Mouse (Mus musculus): ENCODE data around the gene Calml4. TPM values are rescaled to one million over a fixed set of nuclear protein-coding genes. Genes with fewer than 3 reads are reported as not detected.

Gene Calml4
- polyA plus RNA-seq, 1 experiment from 2014 or later: 58.4 TPM

DNA sequence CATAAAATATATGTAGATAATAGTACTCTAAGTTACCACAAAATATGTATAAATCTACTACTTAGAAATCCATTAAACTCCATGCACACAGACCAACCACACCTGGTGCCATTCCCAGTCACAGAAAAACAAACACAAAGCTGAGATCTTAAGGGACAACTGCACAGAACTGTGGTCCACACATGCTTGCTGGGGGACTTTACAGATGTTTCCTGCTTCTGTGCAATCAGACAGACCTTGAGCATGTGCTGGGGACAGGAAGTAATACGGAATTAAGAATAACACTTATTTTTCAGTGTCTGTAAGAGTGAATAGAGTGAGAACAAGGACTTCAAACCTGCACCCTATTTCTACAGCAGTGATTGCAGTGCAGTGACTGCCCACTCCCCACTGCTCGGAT, 63.0 kb downstream of the Calml4 start:
- peak overlapping the region; percentile 40; the same call in 1 of the 2 replicates for H3K27ac ChIP-seq
- H3K4me2 ChIP-seq: no peak overlapping the region
- WGBS: 61% methylated on average over 2 of the region's 2 CpGs
- H3K4me3 ChIP-seq (replicated peaks): no peak overlapping the region
- H3K9ac ChIP-seq: no peak overlapping the region
- H3K4me1 ChIP-seq: no peaks in the 10 kb centered on the region
- H3K36me3 ChIP-seq: peaks cover 22% of the 10 kb centered on the region; the same call in 1 of the 2 replicates
- ATAC-seq (ENCODE audit: insufficient read depth, low FRiP score, low read depth): peak; percentile 50; the same call in 1 of the 2 replicates
- H3K9me3 ChIP-seq: no peaks in the 10 kb centered on the region
- H3K27me3 ChIP-seq (replicated peaks): no peaks in the 10 kb centered on the region

DNA sequence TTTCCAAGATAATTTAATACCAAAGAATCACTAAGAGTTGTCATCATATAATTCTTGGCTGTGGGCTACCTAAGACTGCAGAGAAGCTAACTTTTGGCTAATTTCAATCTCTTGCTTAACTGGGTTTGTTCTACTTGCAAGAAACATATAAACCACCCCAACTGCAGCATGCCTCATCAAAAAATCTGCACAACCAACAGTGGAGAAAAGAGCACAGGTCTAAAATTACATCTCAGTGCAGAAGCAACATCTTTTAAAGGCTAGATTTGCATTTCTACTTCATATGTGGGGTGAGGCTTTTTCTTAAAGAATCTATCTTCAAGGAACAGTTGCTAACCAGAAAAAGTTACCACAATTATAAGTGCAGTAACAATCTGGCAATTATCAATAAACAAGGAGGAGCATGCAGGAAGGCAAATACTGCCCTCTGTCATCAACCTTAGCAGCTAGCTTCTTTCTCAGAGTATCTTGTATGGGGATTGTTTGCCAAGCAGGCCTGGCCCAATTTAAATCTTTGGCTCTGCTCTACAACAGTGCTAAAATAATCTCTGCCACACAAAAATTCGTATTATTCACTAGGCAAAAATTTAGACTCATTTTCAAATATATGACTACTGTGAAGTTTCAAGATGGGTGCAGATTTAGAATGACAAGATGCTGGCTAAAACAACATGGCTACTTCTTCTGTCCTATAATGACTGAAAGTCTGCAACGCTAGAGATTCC, 67.2 kb downstream of the Calml4 start:
- Histone ChIP-seq H3K4me1 (no peaks in the 10 kb centered on the region), H3K4me2 (no peak overlapping the region), H3K9me3 (no peaks in the 10 kb centered on the region), H3K9ac (no peak overlapping the region), H3K27ac (no peak overlapping the region), H3K4me3 (replicated peaks) (no peak overlapping the region), H3K36me3 (peaks cover 4% of the 10 kb centered on the region; the same call in 1 of the 2 replicates), H3K27me3 (replicated peaks) (no peaks in the 10 kb centered on the region)
- ATAC-seq (ENCODE audit: insufficient read depth, low FRiP score, low read depth): no peak
- 79% methylated on average over 2 of the region's 2 CpGs for WGBS

Other genes starting within 250 kb of the Calml4 start
- 1.4 and 2.2 TPM in 2 replicates for gene Itga11, start 180.3 kb upstream of the Calml4 start, polyA plus RNA-seq (2015; fragmentation: Nextera tagmentation; extraction: Ambion mirVana)
- 17.1 and 18.7 TPM in 2 replicates for gene Fem1b, start 46.1 kb upstream of the Calml4 start, polyA plus RNA-seq (2015; fragmentation: Nextera tagmentation; extraction: Ambion mirVana)
- gene Cln6, start 19.3 kb upstream of the Calml4 start, polyA plus RNA-seq (2015; fragmentation: Nextera tagmentation; extraction: Ambion mirVana): 22.3 and 24.3 TPM in 2 replicates
- 46.7 and 48.0 TPM in 2 replicates for gene Pias1, start 129.8 kb downstream of the Calml4 start, polyA plus RNA-seq (2015; fragmentation: Nextera tagmentation; extraction: Ambion mirVana)

All from stomach, embryonic 15.5 days (tissue).